In genomic region chr6:84568880-84569279, GRCm38 (mm10) we compare ENCODE assay signal across 20 mouse cellular contexts. TPM values are rescaled to one million over a fixed set of nuclear protein-coding genes. Genes with fewer than 3 reads are reported as not detected.
"Had no signal": no experiment of that assay in that cellular context is flagged by ENCODE, and none has a peak within 500 bp of the region (broad histone marks: within the 10 kb centered on the region; RNA-seq: fewer than 3 reads in every experiment).

No protein-coding gene starts in this region.

- ATAC-seq: midbrain, embryonic 16.5 days had no signal

- H3K4me2 ChIP-seq: liver, embryonic 13.5 days; midbrain, embryonic 12.5 days; neural tube, embryonic 13.5 days; stomach, embryonic 15.5 days had no signal

- H3K4me3 ChIP-seq: left cerebral cortex, adult 2 months; liver, embryonic 13.5 days; midbrain, embryonic 12.5 days; myocyte; neural tube, embryonic 13.5 days; stomach, embryonic 15.5 days had no signal

- DNase-seq: kidney, adult 18-20 months; kidney, adult 9 months; kidney, postnatal 25 days; layer of hippocampus, postnatal 36 days; liver, embryonic 13.5 days; lung, adult 2 months; lung, postnatal 14 days; right cerebral cortex, postnatal 25 days; spleen, adult 18-20 months; thymus, postnatal 25 days had no signal

- H3K36me3 ChIP-seq: liver, embryonic 13.5 days; midbrain, embryonic 12.5 days; neural tube, embryonic 13.5 days; stomach, embryonic 15.5 days had no signal

- H3K9me3 ChIP-seq: liver, embryonic 13.5 days; midbrain, embryonic 12.5 days; neural tube, embryonic 13.5 days; stomach, embryonic 15.5 days had no signal

- H3K27ac ChIP-seq: left cerebral cortex, adult 2 months; liver, embryonic 13.5 days; macrophage; midbrain, embryonic 12.5 days; neural tube, embryonic 13.5 days; stomach, embryonic 15.5 days had no signal

- H3K9ac ChIP-seq: liver, embryonic 13.5 days; midbrain, embryonic 12.5 days; neural tube, embryonic 13.5 days; stomach, embryonic 15.5 days had no signal

- H3K27me3 ChIP-seq: liver, embryonic 13.5 days; stomach, embryonic 15.5 days had no signal

RNA-seq across cellular contexts. Expression of gene Cyp26b1, which starts 24.8 kb away (rescaled TPM):
- total RNA-seq: megakaryocyte-erythroid progenitor cell, adult 5-6 weeks; monocyte, adult 5-6 weeks; neutrophil, adult 5-6 weeks had no signal
